Mouse (Mus musculus): Measurements from ENCODE around the gene Spta1.

The Spta1 gene

DNA sequence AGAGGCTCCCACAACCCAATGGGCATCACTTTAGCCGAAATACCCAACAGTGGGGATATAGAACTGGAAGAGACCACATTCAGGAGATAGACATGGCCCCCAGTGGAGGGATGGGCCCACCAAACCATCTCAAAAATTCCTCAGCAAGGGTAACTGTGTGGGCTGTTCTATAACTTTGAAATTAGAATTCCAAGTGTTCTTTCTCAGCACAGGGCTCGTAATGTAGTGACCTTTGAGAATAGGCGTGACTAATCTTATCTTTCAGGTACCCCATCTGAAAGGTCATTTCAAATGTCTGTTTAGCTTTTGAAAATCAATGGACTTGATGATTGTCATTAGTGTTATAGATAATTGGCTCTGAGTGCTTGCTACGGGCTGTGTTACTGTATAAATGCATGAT is 95.2 kb downstream of the Spta1 start:
- no peak for DNase-seq

DNA sequence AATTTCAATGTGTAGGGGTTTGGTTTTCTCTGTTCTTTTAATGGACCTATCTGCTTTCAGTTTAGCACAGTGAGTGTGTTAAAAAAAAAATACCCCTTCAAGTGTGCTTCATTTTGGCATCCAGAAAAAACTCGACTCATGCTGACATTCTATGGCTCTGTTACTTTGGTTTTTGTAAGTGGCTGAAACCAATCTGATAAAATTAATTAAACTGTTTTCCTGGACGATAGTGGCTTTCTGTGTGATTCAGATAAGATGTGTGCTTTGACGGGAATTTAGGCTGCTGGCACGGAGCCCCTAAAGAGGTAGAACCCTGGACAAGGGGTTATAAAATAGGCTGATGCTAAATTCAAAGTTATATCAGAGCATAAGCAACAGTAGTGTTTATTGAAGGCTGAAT is 96.6 kb downstream of the Spta1 start:
- no peak for DNase-seq

- DNase-seq: no peak
Observed at GRCm38 (mm10) chr1:174270643-174271042, 98.1 kb downstream of the Spta1 start.

Measured in kidney, postnatal 4 days (tissue).